Mouse (Mus musculus) limb, embryonic 12.5 days (tissue): ENCODE results near the gene Clec4d. TPM values are rescaled to one million over a fixed set of nuclear protein-coding genes. Genes with fewer than 3 reads are reported as not detected.
"Not testable (repeated sequence)": the region's sequence is repeated elsewhere in the genome, so short reads cannot be mapped to it uniquely, and the experiment has no call there.

Source experiments
- ATAC-seq: fragments of 200-750 bp; cut with Nextera tagmentation; 2 replicates; pipeline ENCODE4 v1.8.0; 2017; ENCODE audit warnings: low read depth, moderate TSS enrichment; ENCODE audit not compliant: insufficient number of reproducible peaks, insufficient read depth, low FRiP score, low TSS enrichment
- H3K27ac ChIP-seq: fragments of 300-500 bp; sonication (generic); 2 replicates; pipeline ENCODE4 v1.5.1; 2016; ENCODE audit warnings: mild to moderate bottlenecking, moderate library complexity
- H3K27me3 ChIP-seq: fragments of 300-500 bp; sonication (generic); 2 replicates; pipeline ENCODE4 v1.6.1; 2016; ENCODE audit warnings: mild to moderate bottlenecking, moderate library complexity
- H3K36me3 ChIP-seq: fragments of 300-500 bp; sonication (generic); 2 replicates; pipeline ENCODE4 v1.6.1; 2016; ENCODE audit warnings: mild to moderate bottlenecking, moderate library complexity
- H3K4me1 ChIP-seq: fragments of 300-500 bp; sonication (generic); replicated peaks from 2 replicates; pipeline ENCODE4 v1.6.1; 2016
- H3K4me2 ChIP-seq: fragments of 300-500 bp; sonication (generic); 2 replicates; pipeline ENCODE4 v1.6.1; 2016; ENCODE audit warnings: mild to moderate bottlenecking, moderate library complexity
- H3K4me3 ChIP-seq: fragments of 300-500 bp; sonication (generic); replicated peaks from 2 replicates; pipeline ENCODE4 v1.5.1; 2016; ENCODE audit warnings: mild to moderate bottlenecking
- H3K9ac ChIP-seq: fragments of 300-500 bp; sonication (generic); replicated peaks from 2 replicates; pipeline ENCODE4 v1.6.1; 2016; ENCODE audit warnings: mild to moderate bottlenecking, moderate library complexity
- H3K9me3 ChIP-seq: fragments of 300-500 bp; sonication (generic); 2 replicates; pipeline ENCODE4 v1.6.1; 2016; ENCODE audit warnings: mild to moderate bottlenecking, moderate library complexity
- WGBS: fragments of 180-500 bp; shearing (Covaris S2); methylation state at CpG from one replicate; pipeline ENCODE4 v1.1.7; 2016; 5-methylcytosine and 5-hydroxymethylcytosine counted together
- polyA plus RNA-seq: library from polyadenylated mRNA; unstranded; fragments of >200 nt; fragmentation: Nextera tagmentation; extraction: Ambion mirVana; gene quantifications from 2 replicates; pipeline ENCODE4 v1.2.1, GENCODE M21; 2016

The Clec4d gene
- not detected in 2 replicates for polyA plus RNA-seq

GRCm38 (mm10) chr6:123261555-123262161 is at the start of gene Clec4d:
Gene Clec4d, plus strand, starts transcription at chr6:123262111.
- Histone ChIP-seq H3K36me3 (no peaks in the 10 kb centered on the region), H3K4me1 (no peaks in the 10 kb centered on the region), H3K27me3 (no peaks in the 10 kb centered on the region), H3K4me2 (no peak within 1 kb of the TSS), H3K9ac (no peak within 1 kb of the TSS), H3K4me3 (no peak within 1 kb of the TSS), H3K9me3 (peaks cover 3% of the 10 kb centered on the region; the same call in 1 of the 2 replicates), H3K27ac (no peak within 1 kb of the TSS)
- ATAC-seq, result no peak
- 77% methylated on average over 4 of the region's 4 CpGs for WGBS

- no peak for ATAC-seq
- Histone ChIP-seq H3K27me3 (no peaks in the 10 kb centered on the region), H3K27ac (no peak overlapping the region), H3K9me3 (0 out of 2 replicates have a peak, but pooled peaks cover 4% of the 10 kb centered on the region), H3K4me1 (no peaks in the 10 kb centered on the region), H3K4me3 (no peak overlapping the region), H3K9ac (no peak overlapping the region), H3K4me2 (no peak overlapping the region), H3K36me3 (no peaks in the 10 kb centered on the region)
- WGBS, result 57% methylated on average over 2 of the region's 2 CpGs
These were observed 34.3 kb upstream of the Clec4d start for GRCm38 (mm10) chr6:123227519-123228166.

GRCm38 (mm10) chr6:123229644-123230043 is 32.3 kb upstream of the Clec4d start, which contains the start of gene Clec4n:
Gene Clec4n, plus strand, starts transcription at chr6:123229843.
- no peaks in the 10 kb centered on the region for H3K9me3 ChIP-seq
- no peaks in the 10 kb centered on the region for H3K27me3 ChIP-seq
- no peak within 1 kb of the TSS for H3K9ac ChIP-seq
- no peaks in the 10 kb centered on the region for H3K4me1 ChIP-seq
- WGBS, result 72% methylated on average over 3 of the region's 3 CpGs
- no peaks in the 10 kb centered on the region for H3K36me3 ChIP-seq
- no peak within 1 kb of the TSS for H3K27ac ChIP-seq
- ATAC-seq, result no peak
- no peak within 1 kb of the TSS for H3K4me2 ChIP-seq
- no peak within 1 kb of the TSS for H3K4me3 ChIP-seq

- WGBS, result 63% methylated on average over 2 of the region's 2 CpGs
- H3K4me3 ChIP-seq, result no peak overlapping the region
These were observed 30.8 kb upstream of the Clec4d start for GRCm38 (mm10) chr6:123231149-123231548.

GRCm38 (mm10) chr6:123237582-123237981 is 24.3 kb upstream of the Clec4d start:
- H3K4me3 ChIP-seq, result no peak overlapping the region
- H3K27ac ChIP-seq, result no peak overlapping the region
- no peaks in the 10 kb centered on the region for H3K9me3 ChIP-seq
- no peak overlapping the region for H3K9ac ChIP-seq
- no peaks in the 10 kb centered on the region for H3K4me1 ChIP-seq
- ATAC-seq, result no peak
- no peaks in the 10 kb centered on the region for H3K27me3 ChIP-seq
- H3K4me2 ChIP-seq, result no peak overlapping the region
- no peaks in the 10 kb centered on the region for H3K36me3 ChIP-seq

More at GRCm38 (mm10) chr6:123231149-123231548, 30.8 kb upstream of the Clec4d start:
- no peaks in the 10 kb centered on the region for H3K9me3 ChIP-seq
- no peak for ATAC-seq
- no peaks in the 10 kb centered on the region for H3K36me3 ChIP-seq
- H3K27ac ChIP-seq, result no peak overlapping the region
- H3K9ac ChIP-seq, result no peak overlapping the region
- no peaks in the 10 kb centered on the region for H3K27me3 ChIP-seq
- no peaks in the 10 kb centered on the region for H3K4me1 ChIP-seq
- no peak overlapping the region for H3K4me2 ChIP-seq

GRCm38 (mm10) chr6:123244201-123244600 is 17.7 kb upstream of the Clec4d start:
- no peak for ATAC-seq

GRCm38 (mm10) chr6:123248862-123249261 is 13.0 kb upstream of the Clec4d start:
- not testable (repeated sequence) for H3K27me3 ChIP-seq, H3K4me3 ChIP-seq, H3K9me3 ChIP-seq, H3K27ac ChIP-seq, H3K9ac ChIP-seq, H3K36me3 ChIP-seq, H3K4me1 ChIP-seq, H3K4me2 ChIP-seq, ATAC-seq
- whole genome bisulfite sequencing, result 86% methylated on average over 2 of the region's 2 CpGs

More at GRCm38 (mm10) chr6:123244201-123244600, 17.7 kb upstream of the Clec4d start:
- H3K4me1 ChIP-seq, result no peaks in the 10 kb centered on the region
- H3K27ac ChIP-seq, result no peak overlapping the region
- H3K36me3 ChIP-seq, result no peaks in the 10 kb centered on the region
- WGBS, result 86% methylated on average over 5 of the region's 5 CpGs
- H3K9ac ChIP-seq, result no peak overlapping the region
- H3K4me2 ChIP-seq, result no peak overlapping the region
- H3K27me3 ChIP-seq, result no peaks in the 10 kb centered on the region
- H3K4me3 ChIP-seq, result no peak overlapping the region
- no peaks in the 10 kb centered on the region for H3K9me3 ChIP-seq

- Histone ChIP-seq H3K36me3 (no peaks in the 10 kb centered on the region), H3K9me3 (peaks cover 14% of the 10 kb centered on the region; the same call in 1 of the 2 replicates), H3K4me1 (no peaks in the 10 kb centered on the region), H3K9ac (no peak overlapping the region), H3K4me3 (no peak overlapping the region), H3K27me3 (no peaks in the 10 kb centered on the region), H3K27ac (no peak overlapping the region), H3K4me2 (no peak overlapping the region)
- no peak for ATAC-seq
These were observed 9.2 kb upstream of the Clec4d start for GRCm38 (mm10) chr6:123252735-123253134.

- 68% methylated on average over 3 of the region's 3 CpGs for WGBS
- Histone ChIP-seq H3K36me3 (no peaks in the 10 kb centered on the region), H3K9me3 (peaks cover 7% of the 10 kb centered on the region; the same call in 1 of the 2 replicates), H3K4me2 (no peak overlapping the region), H3K27me3 (no peaks in the 10 kb centered on the region), H3K4me1 (no peaks in the 10 kb centered on the region), H3K4me3 (no peak overlapping the region), H3K9ac (no peak overlapping the region), H3K27ac (no peak overlapping the region)
- ATAC-seq, result no peak
These were observed 3.0 kb upstream of the Clec4d start for GRCm38 (mm10) chr6:123258946-123259345.

GRCm38 (mm10) chr6:123259889-123260603 is 1.9 kb upstream of the Clec4d start:
- ATAC-seq, result no peak

GRCm38 (mm10) chr6:123260868-123261267 is 1.0 kb upstream of the Clec4d start:
- ATAC-seq, result no peak
- Histone ChIP-seq H3K27ac (no peak overlapping the region), H3K27me3 (no peaks in the 10 kb centered on the region), H3K4me2 (no peak overlapping the region), H3K36me3 (no peaks in the 10 kb centered on the region), H3K4me3 (no peak overlapping the region), H3K9me3 (peaks cover 3% of the 10 kb centered on the region; the same call in 1 of the 2 replicates), H3K4me1 (no peaks in the 10 kb centered on the region), H3K9ac (no peak overlapping the region)
- WGBS, result 73% methylated on average over 1 of the region's 1 CpGs

More at GRCm38 (mm10) chr6:123259889-123260603, 1.9 kb upstream of the Clec4d start:
- H3K27me3 ChIP-seq, result no peaks in the 10 kb centered on the region
- H3K4me1 ChIP-seq, result no peaks in the 10 kb centered on the region
- no peak overlapping the region for H3K9ac ChIP-seq
- no peak overlapping the region for H3K4me3 ChIP-seq
- 84% methylated on average over 4 of the region's 4 CpGs for WGBS
- no peak overlapping the region for H3K27ac ChIP-seq
- H3K36me3 ChIP-seq, result no peaks in the 10 kb centered on the region
- H3K9me3 ChIP-seq, result peaks cover 7% of the 10 kb centered on the region; the same call in 1 of the 2 replicates
- no peak overlapping the region for H3K4me2 ChIP-seq
